Mouse (Mus musculus): ENCODE measurements around the gene Prrt2.
A peak's percentile ranks its signal among the peaks of the same experiment; 100 is the strongest.

The Prrt2 gene

DNA sequence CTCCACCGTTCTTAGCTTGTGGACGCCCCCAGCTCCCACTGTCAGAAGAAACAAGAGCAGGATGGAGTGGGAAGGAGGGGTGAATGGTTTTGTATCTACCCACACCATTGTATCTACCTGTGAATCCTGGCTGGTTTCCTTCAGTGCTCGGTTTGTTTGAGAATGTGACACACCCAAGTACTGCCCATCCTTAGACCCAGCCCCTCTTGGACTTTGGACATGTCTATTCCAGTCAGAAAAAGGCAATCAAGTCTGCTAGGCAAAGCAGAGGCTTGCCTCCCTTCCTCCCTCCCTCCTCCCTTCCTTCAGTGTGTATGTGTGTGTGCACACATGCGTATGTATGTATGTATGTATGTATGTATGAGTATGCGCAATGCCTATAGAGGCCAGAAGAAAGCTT lies 17.4 kb downstream of the Prrt2 start:
- DNase-seq (ENCODE audit: low read depth, low spot score), result no peak

DNA sequence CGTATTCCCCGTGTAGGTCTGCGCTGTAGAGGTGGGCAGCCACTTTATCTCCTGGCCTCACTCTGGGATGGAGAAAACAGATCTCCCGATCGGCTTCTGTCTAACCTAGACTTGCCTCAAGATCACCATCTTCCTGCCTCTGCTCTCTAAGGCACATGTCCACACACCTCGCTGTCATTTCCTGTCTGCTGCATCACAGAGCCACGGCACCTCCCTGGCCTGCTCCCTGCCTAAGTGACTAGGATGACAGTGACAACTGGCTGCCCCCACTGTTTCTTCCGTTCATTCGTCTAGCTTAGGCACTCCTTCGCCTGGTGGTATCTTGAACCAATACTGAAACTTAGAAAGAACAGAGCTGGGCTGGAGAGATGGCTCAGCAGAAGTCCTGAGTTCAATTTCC lies 21.4 kb downstream of the Prrt2 start:
- no peak for DNase-seq (ENCODE audit: low read depth, low spot score)

DNA sequence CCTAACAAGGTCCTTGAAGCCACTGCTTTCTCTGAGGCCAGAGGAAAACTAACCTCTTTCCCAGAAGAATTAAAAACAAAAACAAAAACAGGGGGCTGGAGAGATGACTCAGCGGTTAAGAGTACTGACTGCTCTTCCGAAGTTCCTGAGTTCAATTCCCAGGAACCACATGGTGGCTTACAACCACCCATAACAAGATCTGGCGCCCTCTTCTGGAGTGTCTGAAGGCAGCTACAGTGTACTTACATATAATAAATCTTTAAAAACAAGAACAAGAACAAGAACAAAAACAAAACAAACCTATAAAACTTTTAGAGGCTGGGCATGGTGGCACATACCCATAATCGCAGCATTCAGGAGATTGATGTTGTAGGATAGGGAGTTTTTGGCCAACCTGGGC lies 24.6 kb downstream of the Prrt2 start:
- no peak for DNase-seq (ENCODE audit: low read depth, low spot score)

DNA sequence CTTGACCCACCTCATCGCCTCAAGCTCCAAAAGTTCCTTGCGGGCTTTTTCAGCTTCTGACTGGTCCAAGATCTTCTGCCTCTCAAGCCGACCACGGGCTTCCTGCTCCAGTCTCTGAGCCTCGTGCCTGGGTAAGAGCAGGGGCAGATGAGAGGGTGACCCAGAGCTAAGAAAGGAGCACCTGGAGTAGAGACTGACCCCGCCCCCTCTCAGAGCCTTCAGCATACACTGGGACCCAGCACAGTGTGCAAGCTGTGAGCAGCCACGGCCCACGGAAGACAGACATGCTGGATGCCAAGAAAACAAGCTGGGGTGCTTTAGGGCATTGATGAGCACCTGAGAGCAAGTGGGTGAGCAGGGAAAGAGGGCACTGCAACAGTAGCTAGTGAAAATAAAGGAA lies 32.2 kb downstream of the Prrt2 start:
- no peak for DNase-seq (ENCODE audit: low read depth, low spot score)

DNA sequence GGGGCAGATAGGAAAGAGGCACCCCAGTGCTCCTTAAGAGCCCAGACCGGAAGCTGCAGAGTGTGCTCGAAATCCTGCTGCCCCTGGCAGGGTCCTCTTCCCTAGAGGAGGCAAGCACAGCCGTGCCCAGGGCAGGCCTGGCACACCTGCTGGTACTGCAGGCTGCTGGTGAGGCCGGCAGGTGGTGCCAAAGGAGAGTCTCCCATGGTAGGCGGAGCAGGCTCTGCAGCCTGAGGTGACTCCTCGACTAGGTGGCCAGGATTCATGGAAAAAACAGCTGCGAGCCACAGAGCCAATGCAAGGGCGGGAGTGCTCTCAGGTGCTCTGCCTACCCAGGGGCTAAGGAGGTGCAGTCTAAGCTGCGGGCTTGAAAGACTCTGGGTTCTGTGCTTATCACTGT lies 34.7 kb downstream of the Prrt2 start:
- peak; percentile 94 for DNase-seq (ENCODE audit: low read depth, low spot score)

DNA sequence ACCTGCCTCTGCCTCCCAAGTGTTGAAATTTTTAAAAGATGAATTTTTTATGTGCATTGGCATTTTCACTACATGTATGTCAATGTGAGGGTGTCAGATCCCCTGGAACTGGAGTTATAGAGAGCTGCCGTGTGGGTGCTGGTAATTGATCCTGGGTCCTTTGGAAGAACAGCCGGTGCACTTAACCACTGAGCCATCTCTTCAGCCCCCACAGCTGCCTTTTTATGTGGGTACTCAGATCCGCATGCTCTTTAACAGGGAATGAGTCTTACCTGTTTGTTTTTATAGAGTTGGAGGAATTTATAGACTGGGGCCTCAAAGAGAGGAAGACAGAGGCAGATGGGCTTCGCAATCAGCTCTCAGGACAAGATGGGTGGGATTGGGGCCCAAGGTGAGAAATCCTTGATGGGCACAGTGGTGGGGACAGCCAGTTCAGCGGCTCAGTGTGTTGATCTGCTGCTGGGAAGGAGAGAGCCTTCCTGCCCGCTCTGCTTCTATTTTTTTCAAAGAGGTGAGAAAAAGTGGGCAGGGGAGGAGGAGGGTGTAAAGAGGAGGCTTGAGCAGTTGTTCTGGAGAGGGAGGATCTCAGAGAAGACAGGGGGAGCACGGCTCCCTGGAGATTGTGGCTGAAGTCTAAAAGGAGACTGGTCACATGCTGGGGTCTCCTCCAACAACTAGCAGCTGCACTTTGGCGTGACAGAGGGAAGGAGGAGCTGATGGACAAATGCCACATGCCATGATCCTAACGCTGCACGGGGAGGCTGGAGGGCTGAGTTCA lies 36.2 kb downstream of the Prrt2 start:
- peak; percentile 83 for DNase-seq (ENCODE audit: low read depth, low spot score)

DNA sequence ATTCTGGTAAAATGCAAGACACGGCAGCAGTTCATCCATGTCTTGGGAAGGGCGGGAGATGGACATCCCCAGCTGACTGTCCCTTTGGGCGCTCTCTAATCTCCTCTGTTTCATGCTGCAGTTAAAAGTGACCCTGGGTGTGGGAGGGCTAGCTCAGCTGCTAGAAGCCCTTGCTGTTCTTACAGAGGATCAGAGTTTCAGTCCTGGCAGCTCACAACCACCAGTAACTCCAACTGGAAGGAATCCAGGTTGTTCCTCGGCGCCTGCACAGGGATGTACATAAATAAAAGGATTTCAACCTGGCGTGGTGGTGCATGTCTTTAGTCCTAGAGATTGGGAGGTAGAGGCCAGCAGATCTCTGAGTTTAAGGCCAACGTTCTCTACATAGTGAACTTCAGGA lies 37.9 kb downstream of the Prrt2 start:
- DNase-seq (ENCODE audit: low read depth, low spot score), result peak; percentile 56

DNA sequence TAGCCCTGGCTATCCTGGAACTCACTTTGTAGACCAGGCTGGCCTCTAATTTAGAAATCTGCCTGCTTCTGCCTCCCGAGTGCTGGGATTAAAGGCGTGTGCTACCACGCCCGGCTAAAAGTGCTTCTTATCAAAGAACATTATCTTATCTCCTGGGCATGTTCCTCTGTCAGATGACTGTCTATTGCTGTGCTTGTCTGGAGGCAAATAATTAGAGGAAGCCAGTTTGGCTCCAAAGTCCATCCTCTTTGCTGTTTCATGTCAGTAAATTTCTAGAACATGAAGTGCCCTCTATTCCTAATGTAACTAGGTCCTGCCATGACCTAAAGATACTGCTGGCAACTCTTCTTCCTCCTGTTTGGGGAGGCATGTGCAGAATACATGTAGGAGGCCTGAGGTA lies 39.0 kb downstream of the Prrt2 start:
- DNase-seq (ENCODE audit: low read depth, low spot score), result no peak

DNA sequence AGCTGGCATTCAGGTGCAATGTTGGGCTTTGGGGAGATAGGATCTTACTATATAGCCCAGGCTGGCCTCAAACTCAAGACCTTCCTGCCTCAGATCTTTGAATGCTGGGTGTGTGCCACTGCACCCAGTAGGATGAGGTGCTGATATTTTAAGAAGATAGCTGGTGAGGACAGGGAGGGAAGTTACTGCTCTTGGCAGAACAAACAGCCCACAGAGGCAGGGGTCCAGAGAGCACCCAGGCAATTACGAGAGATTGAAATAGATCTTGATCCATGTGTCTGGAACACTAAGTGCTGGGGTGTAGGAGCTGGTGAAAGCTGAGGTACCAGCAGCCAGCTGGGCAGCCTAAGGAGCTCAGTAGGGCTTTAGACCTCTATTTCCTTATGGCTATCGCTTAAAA lies 39.4 kb downstream of the Prrt2 start:
- DNase-seq (ENCODE audit: low read depth, low spot score), result peak; percentile 22

DNA sequence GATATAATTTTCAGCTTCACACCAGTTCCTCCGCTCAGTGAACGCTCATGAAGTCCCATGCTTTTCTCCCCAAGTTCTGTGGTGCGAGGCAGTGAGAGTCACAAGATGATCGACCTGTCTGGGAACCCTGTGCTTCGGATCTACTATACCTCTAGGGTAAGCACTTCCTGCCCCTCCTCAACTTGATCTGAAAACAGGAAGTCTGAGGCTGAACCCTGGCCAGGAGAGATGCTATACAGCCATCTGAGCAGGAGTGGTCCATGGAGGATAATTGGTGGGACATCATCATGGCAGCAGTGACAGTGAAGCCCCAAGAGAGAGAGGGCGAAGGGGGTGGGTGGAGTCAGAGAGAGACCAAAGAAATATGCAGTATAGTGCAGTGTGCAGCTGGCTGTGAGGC lies 42.2 kb downstream of the Prrt2 start:
- DNase-seq (ENCODE audit: low read depth, low spot score), result no peak

DNA sequence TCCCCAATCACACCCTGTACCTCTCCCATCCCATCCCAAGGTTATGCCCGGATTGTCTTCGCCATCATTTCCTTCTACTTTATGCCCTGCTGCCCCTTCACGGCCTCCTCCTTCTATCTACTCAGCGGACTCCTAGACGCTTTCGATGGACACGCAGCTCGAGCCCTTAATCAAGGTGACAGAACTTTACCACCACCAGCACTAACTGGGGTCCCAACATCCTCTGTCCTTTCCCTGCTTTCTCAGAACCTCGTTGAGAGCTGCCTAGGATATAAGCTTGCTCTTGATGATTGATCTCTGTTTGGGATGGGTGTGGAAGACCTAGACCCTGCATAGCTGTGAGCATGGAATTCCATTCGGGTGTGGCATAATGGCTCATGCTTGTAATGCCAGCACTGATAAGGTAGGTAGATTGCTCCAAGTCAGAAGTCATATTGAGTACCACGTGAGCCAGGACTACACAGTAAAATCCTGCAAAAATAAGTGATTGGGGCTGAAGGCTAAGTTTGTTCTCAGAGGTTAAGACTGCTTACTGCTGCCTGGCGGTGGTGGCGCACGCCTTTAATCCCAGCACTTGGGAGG lies 44.0 kb downstream of the Prrt2 start:
- DNase-seq (ENCODE audit: low read depth, low spot score), result no peak

DNA sequence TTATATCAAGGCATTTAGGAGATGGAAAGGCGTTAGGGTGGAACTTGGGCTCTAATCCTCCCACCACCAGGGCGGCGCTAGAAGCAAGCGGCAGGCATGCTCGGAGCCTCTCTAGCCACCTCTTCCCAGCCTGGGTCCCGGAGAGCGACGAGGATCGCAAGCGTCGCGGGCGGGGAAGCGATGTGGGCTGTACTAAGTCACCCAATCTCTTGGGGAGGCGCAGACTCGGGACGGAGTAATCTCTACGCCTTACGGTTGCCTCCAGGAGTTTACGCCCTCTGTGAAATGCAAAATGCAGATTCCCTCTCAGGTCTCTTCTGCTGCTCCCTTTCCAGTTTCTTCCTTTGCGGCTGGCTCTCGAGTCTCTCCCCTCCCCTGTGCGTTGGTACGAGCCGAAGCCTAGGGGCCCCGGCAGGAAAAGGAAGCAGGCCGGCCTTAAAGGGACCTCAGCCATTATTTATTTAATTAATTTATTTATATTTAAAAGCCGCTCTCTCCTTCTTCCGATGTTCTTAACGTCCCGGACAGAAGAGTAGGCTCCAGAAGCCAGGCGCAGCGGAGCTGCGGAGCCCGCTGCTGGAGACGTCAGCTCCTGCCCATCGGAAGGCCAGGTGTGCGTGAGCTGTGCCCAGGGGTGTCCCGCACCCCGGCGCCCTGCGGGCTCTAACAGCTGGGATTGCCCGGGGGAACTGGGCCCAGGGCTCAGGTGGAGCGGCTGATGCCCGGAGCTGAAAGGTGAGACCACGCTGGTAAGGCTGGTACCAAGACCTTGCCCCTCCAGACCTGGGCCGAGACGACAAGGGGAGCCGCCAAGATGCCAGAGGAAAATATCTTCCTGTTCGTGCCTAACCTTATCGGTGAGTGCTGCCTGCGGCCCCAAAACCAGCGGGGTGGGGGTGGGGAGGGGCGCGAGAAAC lies 44.8 kb downstream of the Prrt2 start, which contains the start of gene Cdiptos:
TSS of gene Cdiptos (minus strand) at position 149 of the 917 bp plus-strand sequence.
- DNase-seq (ENCODE audit: low read depth, low spot score), result peak; percentile 99

DNA sequence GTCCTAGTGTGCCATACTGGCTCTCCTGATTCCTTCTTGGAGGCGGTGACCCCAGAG lies 45.3 kb downstream of the Prrt2 start, which contains the start of gene Cdipt:
TSS of gene Cdipt (plus strand) at position 22 of the 57 bp plus-strand sequence.
- DNase-seq (ENCODE audit: low read depth, low spot score), result no peak

DNA sequence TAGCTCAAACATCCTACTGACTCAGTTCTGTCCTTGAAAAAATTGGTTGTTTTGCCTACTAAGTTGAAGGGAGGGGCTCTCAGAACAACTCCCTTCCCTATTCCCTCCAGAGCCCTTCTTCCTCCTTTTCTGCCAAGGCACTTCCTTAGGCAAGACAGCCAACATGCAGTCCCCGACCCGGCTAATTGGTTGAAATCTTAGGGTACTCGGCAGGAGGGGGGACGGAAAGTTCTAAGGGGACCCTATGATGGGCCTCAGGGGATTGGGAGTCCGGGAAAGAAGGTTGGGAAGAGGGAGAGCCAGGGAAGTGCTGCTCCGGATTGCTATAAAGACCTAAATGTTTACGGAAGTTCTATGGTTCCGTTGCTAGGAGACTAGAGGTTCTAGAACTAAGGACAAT lies 45.5 kb downstream of the Prrt2 start:
- no peak for DNase-seq (ENCODE audit: low read depth, low spot score)

All from brain, adult 2 months (tissue).